ENCODE assay signal across 21 mouse cellular contexts in the genomic region with DNA sequence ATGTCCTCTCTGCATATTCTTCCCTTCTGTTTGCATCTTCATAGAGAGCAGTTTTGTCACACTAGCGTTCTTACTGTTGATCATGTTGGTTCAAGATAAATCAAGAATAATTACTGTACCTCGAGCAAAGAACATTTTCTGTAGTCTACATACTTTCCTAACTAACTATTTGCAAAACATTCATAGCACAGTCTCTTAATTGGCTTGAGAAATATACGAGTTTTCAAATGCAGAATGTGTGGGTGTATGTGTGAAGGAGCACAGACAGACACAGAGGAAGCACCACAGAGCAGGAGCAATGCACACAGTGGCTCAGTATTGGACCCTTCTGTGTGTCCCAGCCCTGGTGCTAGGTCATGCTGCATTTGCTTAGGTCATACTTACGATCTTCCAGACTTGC.
A peak's percentile ranks its signal among the peaks of the same experiment; 100 is the strongest.
DNase-seq lines count a peak whose midpoint lies in the region; ATAC-seq lines count a peak whose summit lies in the region.
"Had no signal": no experiment of that assay in that cellular context is flagged by ENCODE, and none has a peak within 500 bp of the region (broad histone marks: within the 10 kb centered on the region; RNA-seq: fewer than 3 reads in every experiment).

No protein-coding gene starts in this region.

- no peak overlapping the region for H3K4me3 ChIP-seq in heart, embryonic 10.5 days
- H3K4me3 ChIP-seq: embryonic facial prominence, embryonic 12.5 days; erythroblast, embryonic 14.5 days; heart, embryonic 12.5 days; hindbrain, embryonic 12.5 days; limb, embryonic 15.5 days; liver, embryonic 15.5 days; midbrain, embryonic 10.5 days; stomach, embryonic 15.5 days had no signal

- no peak for ATAC-seq in CD4-positive, CD25-positive, alpha-beta regulatory T cell, adult 4 months

- no peaks in the 10 kb centered on the region for H3K27me3 ChIP-seq in heart, embryonic 10.5 days (ENCODE audit: insufficient read depth, poor library complexity, severe bottlenecking)
- H3K27me3 ChIP-seq: embryonic facial prominence, embryonic 12.5 days; heart, embryonic 12.5 days; hindbrain, embryonic 12.5 days; limb, embryonic 15.5 days; liver, embryonic 15.5 days; stomach, embryonic 15.5 days had no signal

- H3K9me3 ChIP-seq in heart, embryonic 10.5 days: no peaks in the 10 kb centered on the region
- H3K9me3 ChIP-seq: embryonic facial prominence, embryonic 12.5 days; heart, embryonic 12.5 days; hindbrain, embryonic 12.5 days; limb, embryonic 15.5 days; liver, embryonic 15.5 days; midbrain, embryonic 10.5 days; stomach, embryonic 15.5 days had no signal

- 68% methylated on average over 4 of the region's 4 CpGs for WGBS in heart, embryonic 10.5 days

- peak; percentile 11 to 25 for DNase-seq in frontal cortex, adult 2 months (ENCODE audit: extremely low spot score in 1 of 2, low spot score in 1 of 2)
- DNase-seq in frontal cortex, postnatal 10 days (ENCODE audit: low spot score in 2 of 2): no peak
- peak; percentile 4 to 55 for DNase-seq in left cerebral cortex, postnatal 14 days (ENCODE audit: low spot score in 2 of 2)
- DNase-seq in left cerebral cortex, adult 8-10 months (ENCODE audit: low spot score in 2 of 2): no peak
- DNase-seq in layer of hippocampus, adult 9-11 months: peak; percentile 16
- no peak for DNase-seq in heart, embryonic 10.5 days (ENCODE audit: low spot score)
- DNase-seq: cerebellum, adult 9-11 months; heart, postnatal 14 days; kidney, adult 8-10 months; kidney, postnatal 25 days; thymus, adult 2 months had no signal

- intact Hi-C loops in left cerebral cortex, postnatal 14 days (cut with DNase I): no loop called here

- H3K27ac ChIP-seq in heart, embryonic 10.5 days: no peak overlapping the region
- H3K27ac ChIP-seq: embryonic facial prominence, embryonic 12.5 days; hindbrain, embryonic 12.5 days; limb, embryonic 15.5 days; liver, embryonic 15.5 days; macrophage; midbrain, embryonic 10.5 days; stomach, embryonic 15.5 days had no signal

- H3K4me1 ChIP-seq in heart, embryonic 10.5 days: no peaks in the 10 kb centered on the region
- H3K4me1 ChIP-seq: embryonic facial prominence, embryonic 12.5 days; heart, embryonic 12.5 days; hindbrain, embryonic 12.5 days; limb, embryonic 15.5 days; liver, embryonic 15.5 days; midbrain, embryonic 10.5 days; stomach, embryonic 15.5 days had no signal

- H3K36me3 ChIP-seq in heart, embryonic 10.5 days: no peaks in the 10 kb centered on the region
- H3K36me3 ChIP-seq: embryonic facial prominence, embryonic 12.5 days; heart, embryonic 12.5 days; hindbrain, embryonic 12.5 days; limb, embryonic 15.5 days; liver, embryonic 15.5 days; midbrain, embryonic 10.5 days; stomach, embryonic 15.5 days had no signal

Comparison
In these comparisons a context has a peak if more than half of its experiments do, and no peak if none do; other contexts are left out.
1. DNase-seq: peak in frontal cortex, adult 2 months (2 of 2), left cerebral cortex, postnatal 14 days (2 of 2) and layer of hippocampus, adult 9-11 months (single experiment); none in frontal cortex, postnatal 10 days (0 of 2), left cerebral cortex, adult 8-10 months (0 of 2) and heart, embryonic 10.5 days (single experiment).